ENCODE assay signal across 31 mouse cellular contexts in the genomic region with DNA sequence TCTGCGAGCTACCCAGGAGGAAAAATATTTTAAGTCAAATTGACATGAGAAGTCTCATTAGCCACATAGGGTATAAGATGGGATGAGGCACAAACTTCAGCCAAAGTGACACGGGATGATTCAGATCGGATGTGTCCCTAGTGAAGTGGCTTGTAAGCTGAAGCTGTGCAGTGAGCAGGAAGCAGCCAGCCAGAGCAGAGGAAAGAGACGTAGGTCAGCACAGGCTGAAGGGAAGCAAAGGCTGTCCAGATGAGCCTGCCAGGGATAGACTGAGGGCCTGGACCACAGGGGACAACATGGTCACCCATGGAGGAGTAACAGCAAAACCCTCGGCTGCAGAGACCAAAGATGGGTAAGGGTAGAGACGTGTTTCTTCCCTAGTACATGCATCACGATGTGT. TPM values are rescaled to one million over a fixed set of nuclear protein-coding genes. Genes with fewer than 3 reads are reported as not detected.
A peak's percentile ranks its signal among the peaks of the same experiment; 100 is the strongest.
DNase-seq lines count a peak whose midpoint lies in the region; ATAC-seq and TF ChIP-seq lines count a peak whose summit lies in the region.
"Had no signal": no experiment of that assay in that cellular context is flagged by ENCODE, and none has a peak within 500 bp of the region (broad histone marks: within the 10 kb centered on the region; RNA-seq: fewer than 3 reads in every experiment).

No protein-coding gene starts in this region.

- no peaks in the 10 kb centered on the region for H3K4me1 ChIP-seq in hindbrain, postnatal 0 days (ENCODE audit: insufficient read depth, low read length)
- no peaks in the 10 kb centered on the region for H3K4me1 ChIP-seq in hindbrain, embryonic 11.5 days (replicated peaks; ENCODE audit: control insufficient read depth, insufficient read depth, low read length)
- H3K4me1 ChIP-seq in lung, embryonic 16.5 days (replicated peaks; ENCODE audit: control insufficient read depth, insufficient read depth, low read length): no peaks in the 10 kb centered on the region
- H3K4me1 ChIP-seq in midbrain, embryonic 15.5 days: no peaks in the 10 kb centered on the region
- H3K4me1 ChIP-seq in midbrain, embryonic 10.5 days: no peaks in the 10 kb centered on the region; the same call in 1 of the 2 replicates
- H3K4me1 ChIP-seq: embryonic facial prominence, embryonic 10.5 days; embryonic facial prominence, embryonic 13.5 days; forebrain, embryonic 12.5 days; forebrain, embryonic 15.5 days; heart, embryonic 12.5 days; heart, embryonic 15.5 days; hindbrain, embryonic 12.5 days had no signal

- H3K4me3 ChIP-seq in gastrocnemius, adult 2 months: peak overlapping the region; percentile 33; the same call in 1 of the 2 replicates
- H3K4me3 ChIP-seq in hindbrain, postnatal 0 days (ENCODE audit: low read length): no peak overlapping the region
- H3K4me3 ChIP-seq in hindbrain, embryonic 11.5 days (ENCODE audit: low read depth, low read length): no peak overlapping the region
- no peak overlapping the region for H3K4me3 ChIP-seq in lung, embryonic 16.5 days (ENCODE audit: low read length)
- no peak overlapping the region for H3K4me3 ChIP-seq in midbrain, embryonic 15.5 days
- H3K4me3 ChIP-seq in midbrain, embryonic 10.5 days: no peak overlapping the region
- H3K4me3 ChIP-seq: embryonic facial prominence, embryonic 10.5 days; embryonic facial prominence, embryonic 13.5 days; erythroblast, embryonic 14.5 days; forebrain, embryonic 12.5 days; forebrain, embryonic 15.5 days; heart, embryonic 12.5 days; heart, embryonic 15.5 days; hindbrain, embryonic 12.5 days had no signal

- 50% methylated on average over 7 of the region's 7 CpGs for WGBS in hindbrain, postnatal 0 days
- 76% methylated on average over 7 of the region's 7 CpGs for WGBS in hindbrain, embryonic 11.5 days
- WGBS in lung, embryonic 16.5 days: 46% methylated on average over 7 of the region's 7 CpGs
- 70% methylated on average over 7 of the region's 7 CpGs for WGBS in midbrain, embryonic 15.5 days
- WGBS in midbrain, embryonic 10.5 days: 77% methylated on average over 7 of the region's 7 CpGs

- TF ChIP-seq CTCF in gastrocnemius, adult 2 months (IDR thresholded peaks at IDR 0.05): no peak
- no peak for TF ChIP-seq CTCF in hindbrain, postnatal 0 days (IDR thresholded peaks at IDR 0.05; ENCODE audit: low read depth)

- no peak overlapping the region for H3K9ac ChIP-seq in hindbrain, postnatal 0 days (replicated peaks; ENCODE audit: low read length)
- no peak overlapping the region for H3K9ac ChIP-seq in hindbrain, embryonic 11.5 days (ENCODE audit: low read depth, low read length)
- no peak overlapping the region for H3K9ac ChIP-seq in lung, embryonic 16.5 days (ENCODE audit: low read length)
- no peak overlapping the region for H3K9ac ChIP-seq in midbrain, embryonic 15.5 days
- H3K9ac ChIP-seq: embryonic facial prominence, embryonic 13.5 days; forebrain, embryonic 12.5 days; forebrain, embryonic 15.5 days; heart, embryonic 12.5 days; heart, embryonic 15.5 days; hindbrain, embryonic 12.5 days had no signal

- intact Hi-C loops in gastrocnemius, adult 2 months (cut with DNase I): no loop called here

- H3K36me3 ChIP-seq in hindbrain, postnatal 0 days (ENCODE audit: insufficient read depth, low read length): no peaks in the 10 kb centered on the region
- no peaks in the 10 kb centered on the region for H3K36me3 ChIP-seq in hindbrain, embryonic 11.5 days (ENCODE audit: control insufficient read depth, insufficient read depth, low read length)
- no peaks in the 10 kb centered on the region for H3K36me3 ChIP-seq in lung, embryonic 16.5 days (ENCODE audit: control insufficient read depth, insufficient read depth, low read length)
- H3K36me3 ChIP-seq in midbrain, embryonic 15.5 days (replicated peaks): no peaks in the 10 kb centered on the region
- H3K36me3 ChIP-seq in midbrain, embryonic 10.5 days: no peaks in the 10 kb centered on the region
- H3K36me3 ChIP-seq: embryonic facial prominence, embryonic 10.5 days; embryonic facial prominence, embryonic 13.5 days; forebrain, embryonic 12.5 days; forebrain, embryonic 15.5 days; heart, embryonic 12.5 days; heart, embryonic 15.5 days; hindbrain, embryonic 12.5 days had no signal

- H3K4me2 ChIP-seq in hindbrain, postnatal 0 days (ENCODE audit: low read depth, low read length): no peak overlapping the region
- no peak overlapping the region for H3K4me2 ChIP-seq in hindbrain, embryonic 11.5 days (replicated peaks; ENCODE audit: low read depth, low read length)
- H3K4me2 ChIP-seq in lung, embryonic 16.5 days (ENCODE audit: low read depth, low read length): no peak overlapping the region
- H3K4me2 ChIP-seq in midbrain, embryonic 15.5 days: no peak overlapping the region
- H3K4me2 ChIP-seq: embryonic facial prominence, embryonic 13.5 days; forebrain, embryonic 12.5 days; forebrain, embryonic 15.5 days; heart, embryonic 12.5 days; heart, embryonic 15.5 days; hindbrain, embryonic 12.5 days had no signal

- ATAC-seq in hindbrain, postnatal 0 days: peak; percentile 58; the same call in 1 of the 2 replicates
- ATAC-seq in hindbrain, embryonic 11.5 days (ENCODE audit: low FRiP score): no peak
- peak; percentile 52; the same call in 1 of the 2 replicates for ATAC-seq in lung, embryonic 16.5 days (ENCODE audit: low read depth)
- ATAC-seq in midbrain, embryonic 15.5 days (replicated peaks): no peak
- ATAC-seq: activated CD4-positive, CD25-positive, alpha-beta regulatory T cell, adult 4 months; forebrain, embryonic 15.5 days had no signal

- no peak overlapping the region for H3K27ac ChIP-seq in gastrocnemius, adult 2 months
- H3K27ac ChIP-seq in hindbrain, postnatal 0 days: peak overlapping the region; percentile 51; the same call in 1 of the 2 replicates
- no peak overlapping the region for H3K27ac ChIP-seq in hindbrain, embryonic 11.5 days (ENCODE audit: low read depth, low read length)
- H3K27ac ChIP-seq in lung, embryonic 16.5 days (ENCODE audit: low read length): no peak overlapping the region
- H3K27ac ChIP-seq in midbrain, embryonic 15.5 days: peak overlapping the region; percentile 12; the same call in 1 of the 2 replicates
- no peak overlapping the region for H3K27ac ChIP-seq in midbrain, embryonic 10.5 days (replicated peaks)
- H3K27ac ChIP-seq: embryonic facial prominence, embryonic 10.5 days; embryonic facial prominence, embryonic 13.5 days; forebrain, embryonic 12.5 days; forebrain, embryonic 15.5 days; heart, embryonic 15.5 days; hindbrain, embryonic 12.5 days had no signal

- H3K27me3 ChIP-seq in hindbrain, postnatal 0 days (ENCODE audit: insufficient read depth, low read length): no peaks in the 10 kb centered on the region
- H3K27me3 ChIP-seq in hindbrain, embryonic 11.5 days (ENCODE audit: control insufficient read depth, insufficient read depth, low read length): no peaks in the 10 kb centered on the region
- no peaks in the 10 kb centered on the region for H3K27me3 ChIP-seq in lung, embryonic 16.5 days (ENCODE audit: control insufficient read depth, insufficient read depth, low read depth, low read length)
- no peaks in the 10 kb centered on the region for H3K27me3 ChIP-seq in midbrain, embryonic 15.5 days (replicated peaks)
- no peaks in the 10 kb centered on the region for H3K27me3 ChIP-seq in midbrain, embryonic 10.5 days (ENCODE audit: low read depth, poor library complexity, severe bottlenecking)
- H3K27me3 ChIP-seq: embryonic facial prominence, embryonic 13.5 days; forebrain, embryonic 12.5 days; forebrain, embryonic 15.5 days; heart, embryonic 12.5 days; heart, embryonic 15.5 days; hindbrain, embryonic 12.5 days had no signal

- H3K9me3 ChIP-seq in hindbrain, postnatal 0 days (ENCODE audit: low read length): no peaks in the 10 kb centered on the region
- H3K9me3 ChIP-seq in hindbrain, embryonic 11.5 days (ENCODE audit: control insufficient read depth, low read length): no peaks in the 10 kb centered on the region
- H3K9me3 ChIP-seq in lung, embryonic 16.5 days (ENCODE audit: control insufficient read depth, low read length): no peaks in the 10 kb centered on the region
- H3K9me3 ChIP-seq in midbrain, embryonic 15.5 days: no peaks in the 10 kb centered on the region
- no peaks in the 10 kb centered on the region for H3K9me3 ChIP-seq in midbrain, embryonic 10.5 days (replicated peaks)
- H3K9me3 ChIP-seq: embryonic facial prominence, embryonic 10.5 days; embryonic facial prominence, embryonic 13.5 days; forebrain, embryonic 12.5 days; forebrain, embryonic 15.5 days; heart, embryonic 12.5 days; heart, embryonic 15.5 days; hindbrain, embryonic 12.5 days had no signal

- DNase-seq in gastrocnemius, adult 2 months: no peak
- DNase-seq in gastrocnemius, adult 8-10 months (ENCODE audit: low spot score in 2 of 2): no peak
- no peak for DNase-seq in hindbrain, postnatal 0 days (ENCODE audit: low spot score)
- DNase-seq in hindbrain, embryonic 11.5 days (ENCODE audit: low spot score): no peak
- DNase-seq in lung, adult 18-20 months: no peak
- DNase-seq in midbrain, embryonic 10.5 days (ENCODE audit: low spot score): no peak
- DNase-seq: adrenal gland, adult 8-10 months; adrenal gland, postnatal 25 days; cerebellum, adult 11-12 months; cerebellum, adult 8-10 months; cerebellum, postnatal 10 days; cerebellum, postnatal 36 days; embryo, embryonic 11 days; gastrocnemius, postnatal 14 days; heart, postnatal 14 days; heart, postnatal 4 days had no signal

RNA-seq across cellular contexts. Expression of gene Colec11, which starts 8.8 kb away (rescaled TPM):
- total RNA-seq in gastrocnemius, adult 2 months (2021): under 1 TPM; 0.28 to 0.56 TPM
- total RNA-seq in gastrocnemius, adult 8-10 months (2022): under 1 TPM in 3 of 4 experiments, not detected in 1; 0.29 to 0.46 (median 0.34) TPM
- total RNA-seq in hindbrain, postnatal 0 days (2014; rRNA removed): 1.2 TPM in 1 of 2 replicates, not detected in the other
- 1.4 TPM in 2 replicates for polyA plus RNA-seq in hindbrain, postnatal 0 days (2015; fragmentation: Nextera tagmentation; extraction: Ambion mirVana)
- 0.21 and 0.51 TPM in 2 replicates for polyA plus RNA-seq in hindbrain, embryonic 11.5 days (2014; fragmentation: Nextera tagmentation; extraction: Ambion mirVana)
- polyA plus RNA-seq in lung, embryonic 16.5 days (2015; fragmentation: Nextera tagmentation; extraction: Ambion mirVana): 4.3 and 5.0 TPM in 2 replicates
- 1.0 TPM in 2 replicates for polyA plus RNA-seq in midbrain, embryonic 15.5 days (2015; fragmentation: Nextera tagmentation; extraction: Ambion mirVana)
- 0.12 and 0.17 TPM in 2 replicates for polyA plus RNA-seq in midbrain, embryonic 10.5 days (2016; fragmentation: Nextera tagmentation; extraction: Ambion mirVana)
- polyA plus RNA-seq: embryonic facial prominence, embryonic 13.5 days; erythroblast, embryonic 14.5 days had no signal

RNA-seq across cellular contexts. Expression of gene Rps7, which starts 21.4 kb away (rescaled TPM):
- total RNA-seq in gastrocnemius, adult 2 months (2021): 100 to 1,000 TPM; 152 to 244 TPM
- 100 to 1,000 TPM; 161 to 241 (median 222) TPM for total RNA-seq in gastrocnemius, adult 8-10 months (2022)
- total RNA-seq in hindbrain, postnatal 0 days (2014; rRNA removed): 609 and 851 TPM in 2 replicates
- 533 and 549 TPM in 2 replicates for polyA plus RNA-seq in hindbrain, postnatal 0 days (2015; fragmentation: Nextera tagmentation; extraction: Ambion mirVana)
- polyA plus RNA-seq in hindbrain, embryonic 11.5 days (2014; fragmentation: Nextera tagmentation; extraction: Ambion mirVana): 766 and 780 TPM in 2 replicates
- polyA plus RNA-seq in lung, embryonic 16.5 days (2015; fragmentation: Nextera tagmentation; extraction: Ambion mirVana): 625 and 691 TPM in 2 replicates
- 356 and 383 TPM in 2 replicates for polyA plus RNA-seq in midbrain, embryonic 15.5 days (2015; fragmentation: Nextera tagmentation; extraction: Ambion mirVana)
- polyA plus RNA-seq in midbrain, embryonic 10.5 days (2016; fragmentation: Nextera tagmentation; extraction: Ambion mirVana): 553 and 647 TPM in 2 replicates

RNA-seq across cellular contexts. Expression of gene Allc, which starts 32.1 kb away (rescaled TPM):
- not detected for total RNA-seq in gastrocnemius, adult 2 months (2021)
- total RNA-seq in gastrocnemius, adult 8-10 months (2022): not detected
- total RNA-seq in hindbrain, postnatal 0 days (2014; rRNA removed): 0.11 TPM in 1 of 2 replicates, not detected in the other
- 0.24 TPM in 1 of 2 replicates, not detected in the other for polyA plus RNA-seq in hindbrain, postnatal 0 days (2015; fragmentation: Nextera tagmentation; extraction: Ambion mirVana)
- not detected in 2 replicates for polyA plus RNA-seq in hindbrain, embryonic 11.5 days (2014; fragmentation: Nextera tagmentation; extraction: Ambion mirVana)
- polyA plus RNA-seq in lung, embryonic 16.5 days (2015; fragmentation: Nextera tagmentation; extraction: Ambion mirVana): not detected in 2 replicates
- polyA plus RNA-seq in midbrain, embryonic 15.5 days (2015; fragmentation: Nextera tagmentation; extraction: Ambion mirVana): 0.20 and 0.23 TPM in 2 replicates
- not detected in 2 replicates for polyA plus RNA-seq in midbrain, embryonic 10.5 days (2016; fragmentation: Nextera tagmentation; extraction: Ambion mirVana)
- total RNA-seq: adrenal gland, adult 8-10 months; adrenal gland, postnatal 25 days; ES-E14; gastrocnemius, postnatal 14 days; gastrocnemius, postnatal 4 days; heart, adult 18-20 months; heart, postnatal 14 days; heart, postnatal 4 days had no signal
- polyA plus RNA-seq: activated CD4-positive, CD25-positive, alpha-beta regulatory T cell, adult 4 months; brain, embryonic 14.5 days; embryonic facial prominence, embryonic 10.5 days; embryonic facial prominence, embryonic 13.5 days; erythroblast, embryonic 14.5 days; forebrain, embryonic 12.5 days; heart, embryonic 12.5 days; heart, embryonic 15.5 days; hindbrain, embryonic 12.5 days had no signal

RNA-seq across cellular contexts. Expression of gene Rnaseh1, which starts 35.0 kb away (rescaled TPM):
- total RNA-seq in gastrocnemius, adult 2 months (2021): 1 to 10 TPM; 6.2 to 7.7 TPM
- 1 to 10 TPM; 5.1 to 8.7 (median 7.2) TPM for total RNA-seq in gastrocnemius, adult 8-10 months (2022)
- total RNA-seq in hindbrain, postnatal 0 days (2014; rRNA removed): 7.4 and 11.3 TPM in 2 replicates
- polyA plus RNA-seq in hindbrain, postnatal 0 days (2015; fragmentation: Nextera tagmentation; extraction: Ambion mirVana): 12.7 and 14.8 TPM in 2 replicates
- 25.4 and 27.7 TPM in 2 replicates for polyA plus RNA-seq in hindbrain, embryonic 11.5 days (2014; fragmentation: Nextera tagmentation; extraction: Ambion mirVana)
- polyA plus RNA-seq in lung, embryonic 16.5 days (2015; fragmentation: Nextera tagmentation; extraction: Ambion mirVana): 29.6 and 30.8 TPM in 2 replicates
- polyA plus RNA-seq in midbrain, embryonic 15.5 days (2015; fragmentation: Nextera tagmentation; extraction: Ambion mirVana): 24.1 and 27.2 TPM in 2 replicates
- 34.1 and 35.4 TPM in 2 replicates for polyA plus RNA-seq in midbrain, embryonic 10.5 days (2016; fragmentation: Nextera tagmentation; extraction: Ambion mirVana)

Comparison
In these comparisons a context has a peak if more than half of its experiments do, and no peak if none do; other contexts are left out.
1. H3K27ac ChIP-seq: peak in hindbrain, postnatal 0 days (single experiment) and midbrain, embryonic 15.5 days (single experiment); none in gastrocnemius, adult 2 months (single experiment), hindbrain, embryonic 11.5 days (single experiment), lung, embryonic 16.5 days (single experiment) and midbrain, embryonic 10.5 days (single experiment).
2. ATAC-seq: peak in hindbrain, postnatal 0 days (single experiment) and lung, embryonic 16.5 days (single experiment); none in hindbrain, embryonic 11.5 days (single experiment) and midbrain, embryonic 15.5 days (single experiment).